Mouse (Mus musculus) neural tube, embryonic 11.5 days (tissue): ENCODE measurements at regions not wholly inside any gene's neighbourhood (a gene's known extent, or its start where the extent isn't known, plus 50 kb on each side); places are given as distances from the start of the nearest gene placed in this dataset.
"Not testable (repeated sequence)": the region's sequence is repeated elsewhere in the genome, so short reads cannot be mapped to it uniquely, and the experiment has no call there.

Source experiments
- ATAC-seq: fragments of 200-750 bp; cut with Nextera tagmentation; 2 replicates; pipeline ENCODE4 v1.8.0; 2017; ENCODE audit warnings: moderate number of reproducible peaks, mild to moderate bottlenecking, moderate TSS enrichment, moderate library complexity; ENCODE audit not compliant: insufficient read depth, low FRiP score, low TSS enrichment
- DNase-seq: peaks from one replicate; pipeline ENCODE4 v3.0.0-alpha.2; 2015; ENCODE audit warnings: low spot score
- H3K27ac ChIP-seq: fragments of 300-500 bp; sonication (generic); 2 replicates; pipeline ENCODE4 v1.5.1; 2014; ENCODE audit warnings: low read depth, mild to moderate bottlenecking, low read length
- H3K27me3 ChIP-seq: fragments of 300-500 bp; sonication (generic); 2 replicates; pipeline ENCODE4 v1.6.1; 2014; ENCODE audit warnings: mild to moderate bottlenecking, low read length, mixed read lengths; ENCODE audit not compliant: control insufficient read depth, insufficient read depth
- H3K36me3 ChIP-seq: fragments of 300-500 bp; sonication (generic); 2 replicates; pipeline ENCODE4 v1.6.1; 2014; ENCODE audit warnings: mild to moderate bottlenecking, low read length, moderate library complexity, mixed read lengths; ENCODE audit not compliant: control insufficient read depth, insufficient read depth
- H3K4me1 ChIP-seq: fragments of 300-500 bp; sonication (generic); 2 replicates; pipeline ENCODE4 v1.6.1; 2014; ENCODE audit warnings: low read length, mixed read lengths; ENCODE audit not compliant: control insufficient read depth, insufficient read depth
- H3K4me2 ChIP-seq: fragments of 300-500 bp; sonication (generic); 2 replicates; pipeline ENCODE4 v1.6.1; 2014; ENCODE audit warnings: low read depth, mild to moderate bottlenecking, moderate library complexity
- H3K4me3 ChIP-seq: fragments of 300-500 bp; sonication (generic); 2 replicates; pipeline ENCODE4 v1.5.1; 2014; ENCODE audit warnings: low read depth, low read length
- H3K9ac ChIP-seq: fragments of 300-500 bp; sonication (generic); 2 replicates; pipeline ENCODE4 v1.6.1; 2014; ENCODE audit warnings: mild to moderate bottlenecking, low read length
- H3K9me3 ChIP-seq: fragments of 300-500 bp; sonication (generic); 2 replicates; pipeline ENCODE4 v1.6.1; 2016; ENCODE audit warnings: low read length; ENCODE audit not compliant: control insufficient read depth
- WGBS: fragments of 180-500 bp; shearing (Covaris S2); extraction: QIAGEN DNeasy Blood & Tissue Kit; methylation state at CpG from one replicate; pipeline ENCODE4 v1.1.7; 2014; 5-methylcytosine and 5-hydroxymethylcytosine counted together

DNA sequence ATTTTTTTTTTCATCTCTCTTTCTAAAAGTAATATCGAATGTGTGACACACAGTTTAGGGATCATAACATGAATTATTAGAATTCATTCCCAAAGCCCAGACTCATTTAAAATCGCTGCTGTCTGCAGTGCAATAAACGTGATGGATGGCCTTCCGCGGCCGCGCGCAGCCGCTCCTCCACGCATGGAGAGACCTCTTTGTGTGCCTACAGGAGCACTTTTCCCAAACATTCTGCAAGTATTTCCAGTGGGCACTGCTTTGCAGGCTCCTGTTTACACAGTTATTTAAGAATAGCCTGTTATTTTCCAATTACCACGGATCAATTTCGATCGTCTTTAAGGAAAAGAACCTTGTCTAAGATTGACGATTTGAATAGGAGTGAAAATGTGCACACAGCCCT is 115.6 kb downstream of the Akr1d1 start:
- Histone ChIP-seq H3K4me3 (no peak overlapping the region), H3K4me2 (no peak overlapping the region), H3K27me3 (no peaks in the 10 kb centered on the region), H3K9ac (peak overlapping the region; percentile 11; the same call in 1 of the 2 replicates), H3K9me3 (no peaks in the 10 kb centered on the region), H3K4me1 (peaks cover 14% of the 10 kb centered on the region; the same call in 1 of the 2 replicates), H3K27ac (peak overlapping the region; percentile 81), H3K36me3 (no peaks in the 10 kb centered on the region)
- WGBS, result 20% methylated on average over 14 of the region's 14 CpGs
- ATAC-seq (peak; percentile 49), DNase-seq (peak; percentile 77)

DNA sequence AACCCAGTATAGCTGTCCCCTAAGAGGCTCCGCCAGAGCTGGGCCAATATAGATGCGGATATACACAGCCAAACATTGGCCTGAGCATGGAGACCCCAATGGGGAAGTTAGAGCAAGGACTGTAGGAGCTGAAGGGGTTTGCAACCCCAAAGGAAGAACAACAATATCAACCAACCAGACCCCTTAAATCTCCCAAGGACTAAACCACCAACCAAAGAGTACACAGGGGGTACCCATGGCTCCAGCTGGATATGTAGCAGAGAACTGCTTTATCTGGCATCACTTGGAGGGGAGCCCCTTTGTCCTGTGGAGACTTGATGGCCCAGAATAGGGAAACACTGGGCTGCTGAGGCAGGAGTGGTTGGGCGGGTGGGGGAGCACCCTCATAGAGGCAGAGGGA is 127.3 kb downstream of the Akr1d1 start:
- 85% methylated on average over 3 of the region's 3 CpGs for WGBS
- H3K4me3 ChIP-seq, H3K27ac ChIP-seq, H3K4me2 ChIP-seq, ATAC-seq, H3K9me3 ChIP-seq, H3K9ac ChIP-seq, H3K4me1 ChIP-seq, DNase-seq, H3K27me3 ChIP-seq, H3K36me3 ChIP-seq: not testable (repeated sequence)

DNA sequence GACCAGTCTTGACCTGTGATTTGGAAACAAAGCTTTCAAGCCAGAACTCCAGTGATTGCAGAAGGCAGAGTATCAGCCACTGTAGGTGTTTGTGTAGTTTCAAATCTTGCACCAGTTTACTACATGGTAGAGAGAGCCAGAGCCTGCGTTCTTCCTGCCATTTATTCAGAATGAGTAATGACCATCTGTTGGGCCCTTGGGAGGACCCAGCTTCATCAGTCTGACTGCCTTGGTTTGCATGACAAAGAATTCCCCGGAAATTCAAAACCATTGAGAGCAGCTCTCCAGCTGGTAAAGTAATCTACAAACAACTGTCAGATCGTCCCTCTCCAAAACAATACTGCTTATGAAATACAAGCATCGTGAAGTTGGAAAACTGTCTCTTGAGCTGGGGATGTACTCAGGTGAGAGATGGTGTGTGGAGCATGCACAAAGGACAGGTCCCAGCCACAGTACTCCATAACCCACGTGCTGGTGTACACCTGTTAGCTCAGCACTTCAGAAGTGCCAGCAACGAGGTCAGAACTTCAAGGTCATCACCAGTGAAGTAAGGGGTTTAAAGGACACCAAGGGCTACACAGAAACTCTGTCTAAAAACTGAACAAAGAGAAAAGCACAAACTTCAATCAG is 128.2 kb downstream of the Akr1d1 start:
- H3K9me3 ChIP-seq, result no peaks in the 10 kb centered on the region
- no peak overlapping the region for H3K4me3 ChIP-seq
- 0 out of 2 replicates have a peak, but pooled peaks have one; percentile 27 for ATAC-seq
- H3K27me3 ChIP-seq, result no peaks in the 10 kb centered on the region
- WGBS, result 33% methylated on average over 6 of the region's 6 CpGs
- DNase-seq, result peak; percentile 41
- no peak overlapping the region for H3K9ac ChIP-seq
- no peaks in the 10 kb centered on the region for H3K36me3 ChIP-seq
- no peak overlapping the region for H3K4me2 ChIP-seq
- peaks cover 2% of the 10 kb centered on the region; the same call in 1 of the 2 replicates for H3K4me1 ChIP-seq
- no peak overlapping the region for H3K27ac ChIP-seq

DNA sequence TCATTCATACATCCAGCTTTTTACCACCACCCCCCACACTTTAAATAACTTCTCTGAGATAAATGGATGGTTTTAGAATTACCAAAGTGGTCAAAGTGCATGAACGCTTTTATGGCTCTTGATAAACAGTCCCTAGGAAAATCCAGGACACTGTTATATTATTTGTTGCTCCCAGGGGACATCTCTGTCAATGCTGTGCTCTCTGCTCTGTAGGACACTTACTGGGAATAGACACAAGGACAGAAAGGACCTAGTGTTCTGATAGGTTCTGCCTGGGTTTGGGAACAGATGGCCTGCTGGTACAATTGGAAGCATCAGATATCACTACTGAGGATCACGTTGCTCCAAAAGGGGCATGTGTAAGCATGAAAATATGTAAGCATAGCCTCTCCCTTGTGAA is 132.8 kb downstream of the Akr1d1 start:
- H3K9me3 ChIP-seq, result no peaks in the 10 kb centered on the region
- WGBS, result 36% methylated on average over 2 of the region's 2 CpGs
- no peak overlapping the region for H3K4me2 ChIP-seq
- H3K27me3 ChIP-seq, result no peaks in the 10 kb centered on the region
- no peaks in the 10 kb centered on the region for H3K36me3 ChIP-seq
- no peak overlapping the region for H3K9ac ChIP-seq
- H3K4me1 ChIP-seq, result peaks cover 2% of the 10 kb centered on the region; the same call in 1 of the 2 replicates
- DNase-seq (no peak), ATAC-seq (no peak)
- no peak overlapping the region for H3K4me3 ChIP-seq
- no peak overlapping the region for H3K27ac ChIP-seq

DNA sequence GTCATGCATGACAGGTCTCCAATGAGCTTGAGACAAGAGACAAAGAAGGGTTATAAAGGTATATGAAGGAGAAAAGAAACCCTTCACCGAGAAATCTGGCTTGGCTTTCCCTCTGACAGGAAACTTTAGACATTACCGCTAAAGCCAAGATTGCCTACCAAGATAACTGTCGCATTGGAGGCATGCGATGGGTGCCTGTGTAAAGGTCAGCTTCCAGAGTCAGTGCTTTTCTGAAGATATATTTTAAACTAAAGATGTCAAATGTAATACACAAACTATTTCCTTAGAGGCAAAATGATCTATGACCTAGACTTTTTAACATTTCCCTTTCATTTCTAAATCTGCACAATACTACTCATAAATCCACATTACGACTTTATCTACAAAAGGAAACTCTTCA is 135.6 kb downstream of the Akr1d1 start:
- ATAC-seq (no peak), DNase-seq (no peak)
- 81% methylated on average over 5 of the region's 5 CpGs for WGBS
- Histone ChIP-seq H3K4me3 (no peak overlapping the region), H3K9me3 (no peaks in the 10 kb centered on the region), H3K4me2 (no peak overlapping the region), H3K9ac (no peak overlapping the region), H3K27ac (no peak overlapping the region), H3K4me1 (no peaks in the 10 kb centered on the region; the same call in 1 of the 2 replicates), H3K36me3 (no peaks in the 10 kb centered on the region), H3K27me3 (no peaks in the 10 kb centered on the region)

DNA sequence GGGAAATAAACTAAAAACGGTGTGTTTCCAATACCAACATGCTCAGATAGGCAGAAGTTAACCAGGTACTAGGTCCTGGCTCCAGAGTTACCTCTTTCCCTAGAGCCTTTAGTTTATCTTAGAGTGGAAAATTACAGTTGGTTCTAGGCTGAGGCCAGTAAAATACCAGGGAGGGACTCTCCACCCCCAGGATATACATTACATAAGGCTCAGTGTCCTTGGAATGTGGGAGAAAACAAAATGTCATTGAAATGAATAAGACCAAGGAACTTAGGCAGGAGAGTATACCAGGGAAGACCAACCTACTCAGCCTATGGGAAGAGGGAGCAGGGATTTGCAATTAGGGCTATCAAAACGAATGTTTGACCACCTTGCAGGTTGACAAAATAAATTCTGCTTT is 139.4 kb downstream of the Akr1d1 start:
- DNase-seq (no peak), ATAC-seq (no peak)
- H3K36me3 ChIP-seq, result no peaks in the 10 kb centered on the region
- no peak overlapping the region for H3K9ac ChIP-seq
- no peaks in the 10 kb centered on the region for H3K4me1 ChIP-seq
- H3K9me3 ChIP-seq, result no peaks in the 10 kb centered on the region
- H3K4me3 ChIP-seq, result no peak overlapping the region
- no peaks in the 10 kb centered on the region for H3K27me3 ChIP-seq
- H3K4me2 ChIP-seq, result no peak overlapping the region
- WGBS, result 60% methylated on average over 2 of the region's 2 CpGs
- no peak overlapping the region for H3K27ac ChIP-seq

DNA sequence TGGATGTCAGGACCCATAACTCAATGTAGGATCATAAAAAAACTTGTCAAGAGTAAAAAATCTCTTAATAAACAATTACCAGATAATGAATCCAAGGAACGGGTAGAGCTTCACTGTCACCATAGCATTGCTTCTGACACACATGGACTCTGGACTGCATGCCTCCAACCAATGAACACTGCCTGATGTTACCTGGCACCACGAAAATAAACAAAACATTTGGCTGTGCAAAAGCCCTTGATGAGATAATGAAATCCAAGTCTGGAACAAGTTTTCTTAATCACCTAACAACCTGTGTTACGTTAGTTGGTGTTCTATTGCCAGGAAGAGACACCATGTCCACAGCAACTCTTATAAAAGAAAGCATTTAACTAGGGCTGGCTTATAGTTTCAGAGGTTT is 140.7 kb downstream of the Akr1d1 start:
- no peak overlapping the region for H3K27ac ChIP-seq
- no peaks in the 10 kb centered on the region for H3K36me3 ChIP-seq
- no peak overlapping the region for H3K4me3 ChIP-seq
- no peaks in the 10 kb centered on the region for H3K9me3 ChIP-seq
- H3K4me1 ChIP-seq, result no peaks in the 10 kb centered on the region
- H3K4me2 ChIP-seq, result no peak overlapping the region
- ATAC-seq (no peak), DNase-seq (no peak)
- 89% methylated on average over 3 of the region's 3 CpGs for WGBS
- no peak overlapping the region for H3K9ac ChIP-seq
- H3K27me3 ChIP-seq, result no peaks in the 10 kb centered on the region

DNA sequence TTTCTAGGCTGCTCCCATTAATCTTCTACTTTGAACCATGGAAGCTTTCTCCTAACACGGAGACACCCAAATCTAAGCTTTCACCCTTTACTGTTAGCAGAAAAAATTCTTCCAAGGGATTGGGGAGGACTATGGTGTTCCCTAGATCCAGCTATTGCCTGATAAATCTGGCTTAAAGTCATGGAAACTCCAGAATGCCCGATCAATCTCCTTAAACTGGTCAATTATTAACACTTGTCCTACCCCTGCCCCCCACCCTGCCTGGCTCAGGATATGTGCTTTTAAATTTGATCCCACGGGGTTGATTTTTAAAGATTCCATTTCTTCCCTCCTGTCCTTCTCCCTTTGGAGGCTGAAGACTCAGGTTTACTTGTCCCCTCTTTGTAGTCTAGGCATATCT is 149.9 kb downstream of the Akr1d1 start:
- Histone ChIP-seq H3K27me3 (no peaks in the 10 kb centered on the region), H3K27ac (no peak overlapping the region), H3K4me1 (no peaks in the 10 kb centered on the region), H3K36me3 (no peaks in the 10 kb centered on the region), H3K4me2 (no peak overlapping the region), H3K9ac (no peak overlapping the region), H3K4me3 (no peak overlapping the region), H3K9me3 (no peaks in the 10 kb centered on the region)
- ATAC-seq, result no peak
- DNase-seq, result no peak
- 63% methylated on average over 3 of the region's 3 CpGs for WGBS

DNA sequence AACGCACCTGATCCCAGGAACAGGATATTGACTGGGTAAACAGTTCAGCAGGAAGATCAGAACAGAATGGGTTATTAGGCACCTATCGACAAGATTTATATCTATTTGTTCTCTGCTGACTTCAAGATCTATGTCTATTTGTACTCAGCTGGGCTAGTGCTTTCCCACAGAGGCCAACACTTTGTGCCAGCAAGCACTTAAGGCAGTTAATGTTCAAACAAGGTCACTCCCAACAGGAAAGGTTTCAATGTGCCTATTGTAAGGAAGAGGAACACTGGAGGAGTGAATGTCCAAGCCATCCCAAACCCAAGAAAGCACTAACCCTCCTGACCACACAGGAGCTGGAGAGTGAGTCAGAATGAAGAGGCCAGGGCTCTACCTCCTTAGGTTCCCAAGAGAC is 151.4 kb downstream of the Akr1d1 start:
- DNase-seq, H3K9me3 ChIP-seq, H3K9ac ChIP-seq, H3K4me3 ChIP-seq, H3K27me3 ChIP-seq, H3K4me1 ChIP-seq, H3K36me3 ChIP-seq, H3K27ac ChIP-seq, H3K4me2 ChIP-seq, ATAC-seq: not testable (repeated sequence)
- WGBS, result 79% methylated on average over 2 of the region's 2 CpGs
